In genomic region chr3:85337881-85338754, GRCm38 (mm10) we compare ENCODE assay signal across 11 mouse cellular contexts.
DNase-seq lines count a peak whose midpoint lies in the region; ATAC-seq and TF ChIP-seq lines count a peak whose summit lies in the region.
"Had no signal": no experiment of that assay in that cellular context is flagged by ENCODE, and none has a peak within 500 bp of the region (broad histone marks: within the 10 kb centered on the region; RNA-seq: fewer than 3 reads in every experiment).

No protein-coding gene starts in this region.

- no peak overlapping the region for H3K27ac ChIP-seq in kidney, adult 2 months (ENCODE audit: insufficient read depth, low read depth, low read length)
- H3K27ac ChIP-seq in kidney, embryonic 14.5 days (ENCODE audit: low read depth, low read length), result no peak overlapping the region
- H3K27ac ChIP-seq in hindbrain, embryonic 13.5 days, result peak overlapping the region; percentile 44; the same call in 1 of the 2 replicates
- peak overlapping the region; percentile 27; the same call in 1 of the 2 replicates for H3K27ac ChIP-seq in midbrain, embryonic 14.5 days (replicated peaks; ENCODE audit: low read depth, low read length)
- H3K27ac ChIP-seq: embryonic facial prominence, embryonic 10.5 days; macrophage had no signal

- 51% methylated on average over 7 of the region's 7 CpGs for WGBS in kidney, adult 2 months
- 66% methylated on average over 7 of the region's 7 CpGs for WGBS in kidney, embryonic 14.5 days
- 47% methylated on average over 7 of the region's 7 CpGs for whole genome bisulfite sequencing in hindbrain, embryonic 13.5 days
- 56% methylated on average over 7 of the region's 7 CpGs for WGBS in midbrain, embryonic 14.5 days

- no peak for TF ChIP-seq CTCF in kidney, adult 2 months (conservative IDR thresholded peaks at IDR 0.05; ENCODE audit: insufficient read depth, insufficient read length, low read depth, low read length)

- H3K9ac ChIP-seq in kidney, embryonic 14.5 days (ENCODE audit: low read depth, low read length), result no peak overlapping the region
- no peak overlapping the region for H3K9ac ChIP-seq in hindbrain, embryonic 13.5 days
- H3K9ac ChIP-seq in midbrain, embryonic 14.5 days (replicated peaks; ENCODE audit: low read length), result no peak overlapping the region

- no peak overlapping the region for H3K4me2 ChIP-seq in kidney, embryonic 14.5 days (replicated peaks; ENCODE audit: low read depth, low read length)
- no peak overlapping the region for H3K4me2 ChIP-seq in hindbrain, embryonic 13.5 days
- H3K4me2 ChIP-seq in midbrain, embryonic 14.5 days (ENCODE audit: low read length), result no peak overlapping the region

- TF ChIP-seq POLR2A in kidney, adult 2 months (IDR thresholded peaks at IDR 0.05; ENCODE audit: low read depth, low read length), result no peak

- no peaks in the 10 kb centered on the region for H3K9me3 ChIP-seq in kidney, embryonic 14.5 days (ENCODE audit: control insufficient read depth, low read length)
- H3K9me3 ChIP-seq in hindbrain, embryonic 13.5 days, result no peaks in the 10 kb centered on the region
- H3K9me3 ChIP-seq in midbrain, embryonic 14.5 days (ENCODE audit: control insufficient read depth, low read length), result no peaks in the 10 kb centered on the region
- H3K9me3 ChIP-seq: embryonic facial prominence, embryonic 10.5 days had no signal

- no peaks in the 10 kb centered on the region for H3K27me3 ChIP-seq in kidney, adult 2 months (replicated peaks; ENCODE audit: control insufficient read depth, insufficient read depth, low read length)
- H3K27me3 ChIP-seq in kidney, embryonic 14.5 days (ENCODE audit: control insufficient read depth, insufficient read depth, low read length), result no peaks in the 10 kb centered on the region
- no peaks in the 10 kb centered on the region for H3K27me3 ChIP-seq in hindbrain, embryonic 13.5 days
- H3K27me3 ChIP-seq in midbrain, embryonic 14.5 days (ENCODE audit: control insufficient read depth, insufficient read depth, low read length), result no peaks in the 10 kb centered on the region

- no peak overlapping the region for H3K4me3 ChIP-seq in kidney, adult 2 months (ENCODE audit: insufficient read depth, low read depth, low read length)
- H3K4me3 ChIP-seq in kidney, embryonic 14.5 days (ENCODE audit: low read length), result no peak overlapping the region
- no peak overlapping the region for H3K4me3 ChIP-seq in hindbrain, embryonic 13.5 days
- no peak overlapping the region for H3K4me3 ChIP-seq in midbrain, embryonic 14.5 days (replicated peaks; ENCODE audit: low read depth, low read length)
- H3K4me3 ChIP-seq: embryonic facial prominence, embryonic 10.5 days had no signal

- no peak for ATAC-seq in kidney, embryonic 14.5 days (ENCODE audit: low FRiP score, low TSS enrichment)
- ATAC-seq in hindbrain, embryonic 13.5 days (ENCODE audit: low FRiP score), result peak; percentile 55
- ATAC-seq in midbrain, embryonic 14.5 days (ENCODE audit: low FRiP score, low TSS enrichment), result no peak

- no peaks in the 10 kb centered on the region for H3K36me3 ChIP-seq in kidney, adult 2 months (ENCODE audit: control insufficient read depth, insufficient read depth, low read length)
- H3K36me3 ChIP-seq in kidney, embryonic 14.5 days (ENCODE audit: control insufficient read depth, insufficient read depth, low read length), result no peaks in the 10 kb centered on the region
- no peaks in the 10 kb centered on the region for H3K36me3 ChIP-seq in hindbrain, embryonic 13.5 days
- no peaks in the 10 kb centered on the region for H3K36me3 ChIP-seq in midbrain, embryonic 14.5 days (ENCODE audit: control insufficient read depth, insufficient read depth, low read length)
- H3K36me3 ChIP-seq: embryonic facial prominence, embryonic 10.5 days had no signal

- no peaks in the 10 kb centered on the region for H3K4me1 ChIP-seq in kidney, adult 2 months (ENCODE audit: control insufficient read depth, insufficient read depth, low read length)
- H3K4me1 ChIP-seq in kidney, embryonic 14.5 days (ENCODE audit: control insufficient read depth, insufficient read depth, low read length), result peaks cover 11% of the 10 kb centered on the region; the same call in 1 of the 2 replicates
- peaks cover 33% of the 10 kb centered on the region for H3K4me1 ChIP-seq in hindbrain, embryonic 13.5 days (replicated peaks)
- peaks cover 19% of the 10 kb centered on the region for H3K4me1 ChIP-seq in midbrain, embryonic 14.5 days (ENCODE audit: control insufficient read depth, insufficient read depth, low read length)

- DNase-seq in kidney, adult 2 months, result peak; percentile 42
- DNase-seq in brain, adult 2 months (ENCODE audit: low read depth, low spot score), result peak; percentile 49
- peak; percentile 11 for DNase-seq in midbrain, embryonic 14.5 days
- DNase-seq in spleen, adult 18-20 months, result no peak
- DNase-seq in right cerebral cortex, postnatal 36 days (ENCODE audit: low spot score in 2 of 2), result no peak
- DNase-seq: adrenal gland, postnatal 14 days; cerebellum, adult 11 months had no signal

Comparison
In these comparisons a context has a peak if more than half of its experiments do, and no peak if none do; other contexts are left out.
1. DNase-seq: peak in kidney, adult 2 months (single experiment), brain, adult 2 months (single experiment) and midbrain, embryonic 14.5 days (single experiment); none in spleen, adult 18-20 months (0 of 2) and right cerebral cortex, postnatal 36 days (0 of 2).
2. H3K27ac ChIP-seq: peak in hindbrain, embryonic 13.5 days (single experiment) and midbrain, embryonic 14.5 days (single experiment); none in kidney, adult 2 months (single experiment) and kidney, embryonic 14.5 days (single experiment).